Mouse (Mus musculus): Measurements from ENCODE around the gene 1700012P22Rik. TPM values are rescaled to one million over a fixed set of nuclear protein-coding genes. Genes with fewer than 3 reads are reported as not detected.

1700012P22Rik gene
- total RNA-seq, 2 experiments from 2014 or later = not detected

Other genes starting within 250 kb of the 1700012P22Rik start
- gene Oog2, start 248.1 kb downstream of the 1700012P22Rik start, total RNA-seq (2021) = not detected
- not detected for gene C87977, start 225.5 kb downstream of the 1700012P22Rik start, total RNA-seq (2021)
- gene Pramel5, start 158.3 kb downstream of the 1700012P22Rik start, total RNA-seq (2021) = not detected
- gene Gm13128, start 108.5 kb downstream of the 1700012P22Rik start, total RNA-seq (2021) = not detected
- gene Gm13119, start 80.8 kb downstream of the 1700012P22Rik start, total RNA-seq (2021) = not detected
- gene Pramef20, start 60.8 kb downstream of the 1700012P22Rik start, total RNA-seq (2021) = not detected
- not detected for gene Pramef12, start 30.3 kb downstream of the 1700012P22Rik start, total RNA-seq (2021)
- not detected for gene Gm9944, start 14.5 kb upstream of the 1700012P22Rik start, total RNA-seq (2021)
- not detected for gene Aadacl3, start 25.0 kb upstream of the 1700012P22Rik start, total RNA-seq (2021)
- not detected for gene 9430007A20Rik, start 81.0 kb upstream of the 1700012P22Rik start, total RNA-seq (2021)
- gene Gm13124, start 126.4 kb upstream of the 1700012P22Rik start, total RNA-seq (2021) = not detected
- not detected for gene Aadacl4, start 174.9 kb upstream of the 1700012P22Rik start, total RNA-seq (2021)
- gene Gm436, start 247.6 kb upstream of the 1700012P22Rik start, total RNA-seq (2021) = not detected

Data from layer of hippocampus, postnatal 10 days (tissue).